Mouse (Mus musculus) brain, adult 2 months (tissue): ENCODE measurements around the gene Tfap4.
"Not testable (repeated sequence)": the region's sequence is repeated elsewhere in the genome, so short reads cannot be mapped to it uniquely, and the experiment has no call there.

Source experiments
- DNase-seq: peaks from one replicate; pipeline ENCODE4 v3.0.0; 2011; ENCODE audit warnings: low read depth, low spot score

The Tfap4 gene

DNA sequence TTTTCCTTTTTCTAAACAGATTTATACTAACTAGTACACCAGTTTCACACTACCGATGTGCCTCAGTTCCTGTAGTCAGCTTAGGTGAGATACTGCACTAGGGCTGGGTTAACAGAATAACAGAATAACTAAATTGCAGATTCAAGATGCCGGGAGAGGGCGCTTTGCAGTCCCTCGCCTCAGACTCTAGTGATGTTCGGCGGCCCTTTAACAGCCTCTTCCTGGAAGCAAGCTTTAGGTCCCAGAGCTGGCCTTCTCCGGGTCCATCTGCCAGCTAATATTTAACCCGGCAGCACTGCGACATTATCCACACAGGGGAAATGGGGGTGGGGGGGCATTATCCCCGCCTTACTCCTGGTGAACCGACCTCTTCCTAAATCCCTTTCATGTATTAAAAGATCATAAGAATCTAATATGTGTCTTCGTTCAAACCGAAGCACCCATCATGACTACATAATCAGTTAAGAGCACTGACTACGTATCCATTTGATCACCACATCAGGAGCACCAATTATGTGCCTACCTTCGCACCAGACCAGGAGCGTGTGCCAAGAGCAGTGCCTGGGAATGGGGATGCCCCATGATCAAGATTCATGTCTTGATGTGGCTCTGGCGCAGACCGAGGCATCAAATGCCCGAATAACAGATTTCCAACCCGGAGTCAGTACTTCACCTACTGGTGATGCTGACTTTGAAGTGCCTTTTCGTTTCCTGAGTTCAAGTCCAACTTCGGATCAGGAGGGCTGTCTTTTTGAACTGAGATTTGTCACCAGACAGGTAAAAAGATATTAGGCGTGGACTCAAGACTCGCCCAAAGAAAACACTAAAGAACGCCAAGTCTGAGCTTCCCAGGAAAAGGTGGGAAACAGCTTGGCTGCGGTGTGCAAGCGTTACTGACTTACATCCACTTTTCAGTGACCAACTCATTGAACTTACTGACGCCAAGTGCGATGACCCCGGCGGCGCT, 33.5 kb upstream of the Tfap4 start:
- peak; percentile 85 for DNase-seq

- no peak for DNase-seq
Observed at GRCm38 (mm10) chr16:4590236-4590635, 30.6 kb upstream of the Tfap4 start.

GRCm38 (mm10) chr16:4587516-4588210, 28.0 kb upstream of the Tfap4 start:
- no peak for DNase-seq

GRCm38 (mm10) chr16:4586531-4587123, 27.0 kb upstream of the Tfap4 start:
- DNase-seq, result peak; percentile 96

GRCm38 (mm10) chr16:4585642-4586530, 26.2 kb upstream of the Tfap4 start:
- no peak for DNase-seq

DNA sequence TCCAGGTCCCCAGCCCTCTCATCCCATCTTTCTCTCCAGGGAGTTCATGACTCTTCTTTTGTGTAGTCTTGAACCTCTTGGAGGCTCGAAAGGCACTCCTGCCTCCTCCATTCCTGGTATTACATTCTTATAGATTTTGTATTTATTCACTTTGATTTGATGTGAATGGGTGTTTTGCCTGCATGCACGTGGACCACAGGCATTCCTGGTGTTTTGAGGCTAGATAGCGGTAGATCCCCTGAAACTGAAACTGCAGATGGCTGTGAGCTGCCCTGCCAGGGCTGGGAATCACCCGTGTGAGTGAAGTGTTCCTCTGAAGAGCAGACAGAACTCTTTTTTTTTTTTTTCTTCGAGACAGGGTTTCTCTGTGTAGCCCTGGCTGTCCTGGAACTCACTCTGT, 24.8 kb upstream of the Tfap4 start:
- no peak for DNase-seq

DNA sequence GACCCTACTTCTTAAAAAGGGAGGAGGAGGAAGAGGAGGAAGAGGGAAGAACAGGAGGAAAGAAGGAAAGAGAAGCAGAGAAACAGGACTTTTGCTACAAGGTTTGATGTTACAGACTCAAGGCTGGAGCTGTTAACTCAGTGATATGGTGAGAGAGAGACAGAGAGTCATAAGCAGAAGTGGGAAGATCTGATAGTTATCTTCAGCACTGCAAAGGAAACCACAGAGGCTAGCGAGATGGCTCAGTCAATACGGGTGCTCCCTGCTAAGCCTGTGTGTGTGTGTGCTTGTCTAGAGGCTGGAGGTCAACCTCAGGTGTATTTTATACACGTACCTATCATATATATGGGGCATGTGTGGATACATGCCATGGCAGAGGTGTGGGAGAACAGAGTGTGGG, 24.2 kb upstream of the Tfap4 start:
- no peak for DNase-seq

DNA sequence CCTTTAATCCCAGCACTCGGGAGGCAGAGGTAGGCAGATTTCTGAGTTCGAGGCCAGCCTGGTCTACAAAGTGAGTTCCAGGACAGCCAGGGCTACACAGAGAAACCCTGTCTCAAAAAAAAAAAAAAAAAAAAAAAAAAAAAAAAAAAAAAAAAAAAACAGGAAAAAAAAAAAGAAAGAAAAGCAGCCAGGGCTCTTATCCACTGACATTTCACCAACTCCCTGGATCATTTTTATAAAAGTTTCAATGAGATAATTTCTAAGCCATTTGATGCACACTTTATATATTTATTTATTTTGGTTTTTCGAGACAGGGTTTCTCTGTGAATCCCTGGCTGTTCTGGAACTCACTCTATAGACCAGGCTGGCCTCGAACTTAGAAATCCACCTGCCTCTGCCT, 21.5 kb upstream of the Tfap4 start:
- not testable (repeated sequence) for DNase-seq

GRCm38 (mm10) chr16:4578630-4579029, 19.0 kb upstream of the Tfap4 start:
- no peak for DNase-seq

- no peak for DNase-seq
Observed at GRCm38 (mm10) chr16:4576873-4577272, 17.2 kb upstream of the Tfap4 start.

- DNase-seq, result no peak
Observed at GRCm38 (mm10) chr16:4576038-4576437, 16.4 kb upstream of the Tfap4 start.

GRCm38 (mm10) chr16:4570737-4571136, 11.1 kb upstream of the Tfap4 start:
- DNase-seq, result no peak

DNA sequence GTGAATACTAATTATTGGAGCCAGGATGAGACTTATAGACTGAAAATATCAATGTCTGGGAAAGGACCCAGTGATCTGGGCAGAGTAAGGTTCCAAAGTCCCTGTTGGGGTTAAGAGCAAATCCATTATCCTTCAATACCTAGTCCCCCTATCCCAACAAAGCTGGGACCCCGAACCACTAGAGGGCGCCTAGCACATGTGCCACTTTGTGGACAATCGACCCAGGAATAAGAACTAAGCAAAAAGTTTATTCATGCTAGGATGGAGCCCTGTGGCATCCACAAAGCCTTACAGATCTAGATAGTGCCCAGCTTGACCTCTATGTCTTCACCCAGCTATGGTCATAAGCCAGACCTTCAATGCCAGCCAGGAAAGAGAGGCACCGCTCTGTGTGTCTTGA, 8.3 kb upstream of the Tfap4 start:
- peak; percentile 83 for DNase-seq

GRCm38 (mm10) chr16:4560145-4560952, 695 bp upstream of the Tfap4 start:
- peak; percentile 54 for DNase-seq

DNA sequence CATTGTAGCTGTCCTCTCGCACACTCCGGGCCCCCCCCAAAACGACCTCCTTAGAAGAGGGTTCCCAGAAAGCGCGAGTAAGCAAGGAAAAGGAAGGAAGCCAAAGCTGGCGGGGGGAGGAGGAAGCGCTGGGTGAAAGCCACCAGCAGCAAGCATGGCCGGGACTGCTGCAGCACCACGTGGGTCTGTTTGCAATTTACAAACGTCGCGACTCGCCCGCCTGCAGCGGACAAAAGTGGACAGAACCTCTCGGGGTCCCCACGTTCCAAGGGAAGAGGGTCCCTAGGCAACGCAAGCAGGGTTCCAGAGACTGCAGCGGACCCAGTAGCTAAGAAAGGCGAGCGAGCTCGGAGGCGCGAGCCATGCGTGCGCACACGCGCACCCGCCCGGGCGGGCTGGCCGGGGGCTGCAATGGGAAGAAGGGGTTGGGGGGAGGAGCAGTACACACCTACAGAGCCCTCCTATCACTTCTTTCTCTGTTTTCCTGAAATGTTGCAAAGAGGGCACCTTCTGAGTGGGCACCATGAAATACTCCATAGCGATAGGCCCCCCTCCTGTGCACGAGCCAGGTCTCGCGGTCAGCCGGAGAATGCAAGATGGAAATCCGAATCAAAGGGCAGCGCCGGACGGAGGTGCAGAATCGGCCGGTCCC, 548 bp downstream of the Tfap4 start:
- DNase-seq, result peak; percentile 80

- DNase-seq, result peak; percentile 97
Observed at GRCm38 (mm10) chr16:4558384-4558979, 1.2 kb downstream of the Tfap4 start.

GRCm38 (mm10) chr16:4557949-4558348, 1.7 kb downstream of the Tfap4 start:
- peak; percentile 76 for DNase-seq

DNA sequence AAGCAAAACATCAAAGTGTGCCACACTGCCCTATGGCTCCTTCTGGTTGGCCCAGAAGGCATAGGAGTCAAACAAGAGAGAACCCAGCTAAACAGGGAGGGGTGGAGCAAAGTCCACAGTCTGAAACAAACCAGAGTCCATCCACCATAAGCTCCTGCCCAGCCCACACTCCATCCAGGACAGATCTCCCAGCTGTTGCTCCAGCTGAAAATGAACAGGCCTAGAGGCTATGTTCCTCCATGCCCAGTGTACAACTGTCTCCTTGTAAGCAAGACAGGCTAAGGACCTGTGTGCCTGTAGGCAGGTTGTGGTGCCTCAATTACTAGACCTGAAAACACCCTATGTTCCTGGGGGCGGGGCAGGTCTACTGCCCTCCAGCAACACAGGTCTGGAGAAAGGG, 2.6 kb downstream of the Tfap4 start:
- no peak for DNase-seq

- DNase-seq, result no peak
Observed at GRCm38 (mm10) chr16:4555555-4555954, 4.1 kb downstream of the Tfap4 start.
